Mouse (Mus musculus) limb, embryonic 13.5 days (tissue): ENCODE results near the gene Dbp. TPM values are rescaled to one million over a fixed set of nuclear protein-coding genes. Genes with fewer than 3 reads are reported as not detected.

ENCODE experiments used
- ATAC-seq: fragments of 200-750 bp; cut with Nextera tagmentation; 2 replicates; pipeline ENCODE4 v1.8.0; 2017; ENCODE audit warnings: low read depth, moderate number of reproducible peaks, moderate TSS enrichment; ENCODE audit not compliant: low FRiP score
- H3K27ac ChIP-seq: fragments of 300-500 bp; sonication (generic); 2 replicates; pipeline ENCODE4 v1.5.1; 2015; ENCODE audit warnings: inconsistent platforms, mild to moderate bottlenecking, moderate library complexity
- H3K27me3 ChIP-seq: fragments of 300-500 bp; sonication (generic); 2 replicates; pipeline ENCODE4 v1.6.1; 2015; ENCODE audit warnings: mild to moderate bottlenecking, inconsistent platforms
- H3K36me3 ChIP-seq: fragments of 300-500 bp; sonication (generic); 2 replicates; pipeline ENCODE4 v1.6.1; 2015; ENCODE audit warnings: inconsistent platforms, mild to moderate bottlenecking, moderate library complexity
- H3K4me1 ChIP-seq: fragments of 300-500 bp; sonication (generic); 2 replicates; pipeline ENCODE4 v1.6.1; 2015; ENCODE audit warnings: inconsistent platforms
- H3K4me2 ChIP-seq: fragments of 300-500 bp; sonication (generic); replicated peaks from 2 replicates; pipeline ENCODE4 v1.6.1; 2015; ENCODE audit warnings: inconsistent platforms, mild to moderate bottlenecking, moderate library complexity
- H3K4me3 ChIP-seq: fragments of 300-500 bp; sonication (generic); 2 replicates; pipeline ENCODE4 v1.5.1; 2015; ENCODE audit warnings: moderate library complexity, mild to moderate bottlenecking, inconsistent platforms
- H3K9ac ChIP-seq: fragments of 300-500 bp; sonication (generic); 2 replicates; pipeline ENCODE4 v1.6.1; 2015; ENCODE audit warnings: mild to moderate bottlenecking, inconsistent platforms
- H3K9me3 ChIP-seq: fragments of 300-500 bp; sonication (generic); 2 replicates; pipeline ENCODE4 v1.6.1; 2016; ENCODE audit warnings: inconsistent platforms
- WGBS: fragments of 180-500 bp; shearing (Covaris S2); methylation state at CpG from one replicate; pipeline ENCODE4 v1.1.7; 2015; 5-methylcytosine and 5-hydroxymethylcytosine counted together
- polyA plus RNA-seq: library from polyadenylated mRNA; unstranded; fragments of >200 nt; fragmentation: Nextera tagmentation; extraction: Ambion mirVana; gene quantifications from 2 replicates; pipeline ENCODE4 v1.2.1, GENCODE M21; 2015

The Dbp gene
- polyA plus RNA-seq, 1 experiment from 2014 or later, result 4.5 TPM

DNA sequence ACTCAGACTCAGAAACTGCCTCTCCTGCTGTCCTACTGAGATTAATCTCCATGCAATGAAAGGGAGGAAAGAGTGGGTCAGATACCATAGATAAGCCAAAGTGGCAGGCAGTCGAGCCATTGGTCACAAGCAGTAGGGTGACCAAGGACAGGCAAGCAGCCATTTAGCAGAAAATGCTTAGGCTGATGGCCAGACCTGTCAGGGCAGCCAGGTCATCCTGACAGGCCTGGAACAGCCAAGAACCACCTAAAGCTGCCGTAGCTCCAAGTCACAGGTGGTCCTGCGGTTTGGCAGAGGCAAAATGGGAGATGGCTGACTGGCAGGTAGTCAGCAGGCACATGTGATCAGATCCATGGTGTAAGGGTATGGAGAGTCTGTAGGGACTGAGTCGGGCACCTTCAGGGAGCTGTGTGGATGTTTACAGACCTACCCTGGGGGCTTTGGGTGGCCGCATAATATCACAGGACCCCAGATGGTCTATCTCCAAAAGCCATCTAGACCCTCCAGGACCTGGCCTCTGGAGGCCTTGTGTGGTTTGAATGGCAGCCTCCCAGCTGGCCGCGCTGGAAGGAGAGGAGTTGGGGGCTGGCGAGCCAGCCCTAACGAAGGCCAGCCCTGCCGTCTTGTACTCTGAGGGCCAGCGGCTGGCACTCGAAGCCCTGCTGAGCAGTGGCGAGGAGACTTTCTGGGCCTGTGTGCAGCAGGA lies 16.9 kb downstream of the Dbp start:
- ATAC-seq, result no peak
- no peak overlapping the region for H3K9ac ChIP-seq
- H3K4me2 ChIP-seq, result no peak overlapping the region
- peaks cover 78% of the 10 kb centered on the region for H3K36me3 ChIP-seq
- no peak overlapping the region; the same call in 1 of the 2 replicates for H3K27ac ChIP-seq
- peaks cover 28% of the 10 kb centered on the region for H3K4me1 ChIP-seq
- WGBS, result 56% methylated on average over 13 of the region's 13 CpGs
- H3K27me3 ChIP-seq, result no peaks in the 10 kb centered on the region
- H3K9me3 ChIP-seq, result no peaks in the 10 kb centered on the region
- no peak overlapping the region for H3K4me3 ChIP-seq

DNA sequence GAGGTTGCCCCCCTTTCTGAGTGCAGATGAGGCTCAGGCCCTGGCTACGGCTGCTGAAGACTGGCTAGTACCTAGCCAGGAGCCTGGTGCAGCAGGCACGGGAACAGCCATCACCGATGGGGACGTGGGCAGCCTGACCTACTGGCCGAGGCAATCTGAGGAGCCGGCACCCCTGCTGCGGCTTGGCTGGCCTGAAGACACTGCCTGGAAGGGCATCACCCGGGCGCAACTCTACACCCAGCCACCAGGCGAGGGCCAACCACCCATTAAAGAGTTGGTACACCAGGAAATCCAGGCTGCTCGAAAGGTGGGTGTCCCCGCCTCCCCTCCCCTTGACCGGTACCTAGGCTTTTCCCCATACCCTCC lies 17.4 kb downstream of the Dbp start:
- Histone ChIP-seq H3K36me3 (peaks cover 83% of the 10 kb centered on the region), H3K27ac (no peak overlapping the region; the same call in 1 of the 2 replicates), H3K4me3 (no peak overlapping the region), H3K9me3 (no peaks in the 10 kb centered on the region), H3K9ac (no peak overlapping the region), H3K4me1 (peaks cover 23% of the 10 kb centered on the region), H3K27me3 (no peaks in the 10 kb centered on the region), H3K4me2 (no peak overlapping the region)
- WGBS, result 75% methylated on average over 13 of the region's 13 CpGs
- ATAC-seq, result no peak

DNA sequence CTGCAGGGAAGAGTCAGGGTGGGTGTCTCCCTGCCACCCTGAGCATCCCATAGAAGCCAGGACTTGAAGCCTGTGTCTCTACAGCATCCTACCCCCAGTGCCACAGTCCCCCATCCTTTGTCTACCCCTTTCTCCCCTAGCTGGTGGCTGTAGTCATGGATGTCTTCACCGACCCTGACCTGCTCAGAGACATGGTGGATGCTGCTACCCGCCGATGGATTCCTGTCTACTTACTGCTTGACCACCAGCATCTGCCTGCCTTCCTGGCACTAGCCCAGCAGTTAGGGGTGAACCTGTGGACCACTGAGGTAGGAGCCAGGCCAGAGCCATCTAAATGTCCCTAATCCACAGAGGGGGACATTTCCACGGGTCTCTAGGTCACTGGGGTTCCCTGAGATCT lies 18.4 kb downstream of the Dbp start:
- H3K9ac ChIP-seq, result no peak overlapping the region
- peaks cover 23% of the 10 kb centered on the region for H3K4me1 ChIP-seq
- no peaks in the 10 kb centered on the region for H3K27me3 ChIP-seq
- no peak for ATAC-seq
- no peaks in the 10 kb centered on the region for H3K9me3 ChIP-seq
- WGBS, result 90% methylated on average over 4 of the region's 4 CpGs
- H3K4me2 ChIP-seq, result no peak overlapping the region
- H3K36me3 ChIP-seq, result peaks cover 90% of the 10 kb centered on the region
- no peak overlapping the region for H3K4me3 ChIP-seq
- no peak overlapping the region for H3K27ac ChIP-seq

DNA sequence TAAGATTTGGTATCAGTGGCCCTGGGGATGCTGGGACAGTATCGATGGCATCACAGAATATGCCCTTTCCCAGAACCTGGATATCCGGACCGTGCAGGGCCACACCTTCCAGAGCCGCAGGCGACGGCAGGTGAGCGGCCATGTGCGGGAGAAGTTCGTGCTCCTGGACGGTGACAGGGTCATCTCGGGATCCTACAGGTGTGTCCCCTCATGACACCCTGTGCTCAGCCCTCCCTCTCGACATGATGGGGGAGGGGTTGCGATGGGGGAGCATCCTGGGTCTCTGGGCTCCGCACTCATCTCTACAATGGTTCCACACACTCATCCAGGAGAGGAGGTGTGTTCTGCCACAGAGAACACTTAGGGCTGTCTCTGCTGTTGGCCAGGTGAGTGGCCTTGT lies 18.9 kb downstream of the Dbp start:
- WGBS, result 94% methylated on average over 14 of the region's 14 CpGs
- no peak overlapping the region for H3K27ac ChIP-seq
- H3K4me2 ChIP-seq, result no peak overlapping the region
- H3K36me3 ChIP-seq, result peaks cover 93% of the 10 kb centered on the region
- no peaks in the 10 kb centered on the region for H3K27me3 ChIP-seq
- ATAC-seq, result no peak
- H3K9ac ChIP-seq, result no peak overlapping the region
- no peaks in the 10 kb centered on the region for H3K9me3 ChIP-seq
- H3K4me3 ChIP-seq, result no peak overlapping the region
- H3K4me1 ChIP-seq, result peaks cover 22% of the 10 kb centered on the region

DNA sequence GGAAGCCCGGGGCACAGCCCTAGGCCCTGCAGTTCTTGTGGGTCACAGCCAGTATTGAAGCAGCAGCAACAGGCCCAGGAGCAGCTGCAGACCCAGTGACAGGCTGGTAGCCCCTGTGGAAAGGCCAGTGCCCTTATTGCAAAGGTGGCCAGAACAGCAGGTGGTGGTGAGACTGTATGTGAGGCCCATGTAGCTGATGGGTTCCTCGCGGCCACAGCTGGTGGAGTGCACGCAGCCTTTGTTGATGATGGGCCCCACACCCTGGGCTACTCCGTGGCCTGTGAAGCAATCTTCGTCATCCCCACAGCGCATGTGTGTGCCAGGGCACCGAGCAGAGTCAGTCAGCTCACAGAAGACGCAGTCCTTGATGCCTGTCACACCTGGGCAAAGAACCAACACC lies 20.3 kb downstream of the Dbp start:
- Histone ChIP-seq H3K9me3 (no peaks in the 10 kb centered on the region), H3K27me3 (no peaks in the 10 kb centered on the region), H3K36me3 (peaks cover 89% of the 10 kb centered on the region), H3K4me2 (no peak overlapping the region), H3K9ac (no peak overlapping the region; the same call in 1 of the 2 replicates), H3K4me3 (no peak overlapping the region), H3K27ac (no peak overlapping the region), H3K4me1 (peaks cover 8% of the 10 kb centered on the region; the same call in 1 of the 2 replicates)
- WGBS, result 91% methylated on average over 9 of the region's 9 CpGs
- ATAC-seq, result no peak

DNA sequence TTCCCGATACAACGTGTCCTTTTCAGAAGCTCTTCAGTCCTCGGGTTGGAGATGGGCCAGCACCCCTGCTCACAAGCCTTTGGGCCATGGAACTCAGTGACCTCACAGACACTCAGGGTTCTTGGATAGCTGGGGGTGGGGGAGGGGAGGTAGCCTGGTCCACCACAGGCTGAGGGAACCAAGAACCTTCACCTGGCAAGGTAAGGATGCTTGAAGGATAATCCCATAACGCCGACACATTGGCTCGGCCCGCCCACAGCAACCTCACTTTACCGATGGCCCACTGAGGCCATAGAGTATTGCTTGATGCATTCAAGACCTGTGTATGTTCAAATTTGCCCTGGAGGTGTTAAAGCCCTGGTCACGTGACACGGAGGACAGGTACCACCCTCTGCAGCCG lies 20.8 kb downstream of the Dbp start, which contains the start of gene Spaca4:
Gene Spaca4, minus strand, starts transcription at position 101 of the 400 bp plus-strand sequence.
- Histone ChIP-seq H3K4me2 (no peak within 1 kb of the TSS), H3K27me3 (no peaks in the 10 kb centered on the region), H3K9ac (no peak within 1 kb of the TSS; the same call in 1 of the 2 replicates), H3K27ac (no peak within 1 kb of the TSS), H3K36me3 (peaks cover 83% of the 10 kb centered on the region), H3K4me1 (peaks cover 9% of the 10 kb centered on the region), H3K9me3 (no peaks in the 10 kb centered on the region), H3K4me3 (no peak within 1 kb of the TSS)
- no peak for ATAC-seq
- 91% methylated on average over 11 of the region's 11 CpGs for WGBS

DNA sequence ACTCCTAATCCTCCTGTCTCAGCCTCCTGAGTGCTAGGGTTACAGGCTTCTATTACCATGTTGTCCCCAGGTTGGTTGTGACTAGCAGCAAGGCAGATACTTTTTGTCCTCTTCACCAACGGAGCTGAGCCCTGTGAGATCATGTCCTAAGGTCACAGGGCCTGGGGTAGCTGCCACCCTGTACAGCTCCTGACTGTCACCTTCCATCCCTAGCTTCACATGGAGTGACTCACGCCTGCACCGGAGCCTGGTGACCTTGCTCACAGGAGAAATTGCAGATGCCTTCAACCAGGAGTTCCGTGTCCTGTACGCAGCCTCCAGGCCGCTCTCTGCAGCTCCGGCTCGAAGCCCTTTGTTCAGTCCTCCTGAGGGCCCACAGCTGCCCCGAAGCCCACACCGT lies 21.5 kb downstream of the Dbp start:
- Histone ChIP-seq H3K36me3 (peaks cover 76% of the 10 kb centered on the region), H3K27me3 (no peaks in the 10 kb centered on the region), H3K4me2 (no peak overlapping the region), H3K27ac (no peak overlapping the region), H3K9me3 (no peaks in the 10 kb centered on the region), H3K4me1 (peaks cover 11% of the 10 kb centered on the region), H3K4me3 (no peak overlapping the region), H3K9ac (no peak overlapping the region)
- ATAC-seq, result no peak
- 89% methylated on average over 10 of the region's 10 CpGs for WGBS

DNA sequence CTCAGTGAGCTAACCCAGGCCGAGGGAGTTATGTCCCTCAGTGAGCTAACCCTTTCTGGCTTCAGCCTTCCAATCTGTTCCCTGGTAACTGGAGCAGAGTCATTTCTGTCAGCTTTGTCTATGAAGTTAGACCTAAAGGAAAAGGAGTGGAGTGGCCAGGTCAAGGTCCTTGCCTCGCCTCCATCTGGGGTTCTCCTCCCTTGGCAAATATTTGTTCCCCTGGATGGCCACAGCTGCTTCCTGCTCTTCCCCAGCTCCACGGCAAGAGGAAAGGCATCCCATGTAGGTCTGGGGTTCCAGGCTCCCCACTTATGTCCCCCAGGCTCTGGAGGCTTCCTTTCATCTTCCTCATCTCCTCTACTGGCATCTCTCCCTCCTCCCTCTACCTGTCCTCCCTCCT lies 22.7 kb downstream of the Dbp start:
- Histone ChIP-seq H3K27ac (no peak overlapping the region), H3K4me3 (no peak overlapping the region), H3K4me2 (no peak overlapping the region), H3K27me3 (no peaks in the 10 kb centered on the region), H3K9ac (no peak overlapping the region), H3K36me3 (peaks cover 64% of the 10 kb centered on the region), H3K9me3 (no peaks in the 10 kb centered on the region), H3K4me1 (peaks cover 11% of the 10 kb centered on the region)
- 83% methylated on average over 3 of the region's 3 CpGs for WGBS
- no peak for ATAC-seq

DNA sequence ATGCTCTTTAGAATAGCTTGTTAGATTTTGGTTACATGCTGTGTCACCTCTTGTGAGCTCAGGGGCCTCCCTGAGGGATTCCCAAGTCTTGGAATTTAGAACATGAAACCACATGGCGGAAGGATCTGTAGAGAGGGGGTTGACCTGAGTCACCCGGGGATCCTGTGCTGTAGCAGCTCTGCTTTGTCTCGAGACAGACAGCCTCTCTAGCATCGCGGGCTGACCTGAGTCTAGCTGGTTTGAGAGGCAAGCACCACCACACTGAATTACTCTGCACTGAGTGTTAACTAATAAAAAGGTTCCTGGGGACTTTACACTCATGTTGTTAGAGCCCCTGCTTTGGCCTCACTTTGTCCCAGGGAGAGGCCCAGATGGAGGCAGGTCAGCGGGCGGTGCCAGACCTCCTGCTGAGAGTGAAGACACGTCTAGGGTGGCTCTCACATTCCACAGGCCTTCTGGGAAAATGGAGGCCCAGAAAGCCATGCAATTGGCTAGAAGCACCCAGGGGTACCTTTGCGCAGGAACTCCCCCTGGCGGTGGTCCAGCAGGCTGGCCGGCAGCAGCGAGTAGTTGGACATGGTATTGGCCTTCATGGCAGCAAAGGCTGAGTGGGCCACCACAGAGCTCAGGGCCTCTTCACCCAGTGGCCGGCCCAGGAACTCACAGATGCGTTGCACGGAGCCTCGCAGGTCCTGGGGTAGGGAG lies 26.0 kb downstream of the Dbp start:
- Histone ChIP-seq H3K9me3 (no peaks in the 10 kb centered on the region), H3K27me3 (no peaks in the 10 kb centered on the region), H3K9ac (no peak overlapping the region), H3K4me1 (peaks cover 11% of the 10 kb centered on the region), H3K4me2 (no peak overlapping the region), H3K4me3 (no peak overlapping the region), H3K36me3 (peaks cover 31% of the 10 kb centered on the region), H3K27ac (peak overlapping the region; percentile 33; the same call in 1 of the 2 replicates)
- ATAC-seq, result peak; percentile 54; the same call in 1 of the 2 replicates
- 14% methylated on average over 16 of the region's 16 CpGs for WGBS

DNA sequence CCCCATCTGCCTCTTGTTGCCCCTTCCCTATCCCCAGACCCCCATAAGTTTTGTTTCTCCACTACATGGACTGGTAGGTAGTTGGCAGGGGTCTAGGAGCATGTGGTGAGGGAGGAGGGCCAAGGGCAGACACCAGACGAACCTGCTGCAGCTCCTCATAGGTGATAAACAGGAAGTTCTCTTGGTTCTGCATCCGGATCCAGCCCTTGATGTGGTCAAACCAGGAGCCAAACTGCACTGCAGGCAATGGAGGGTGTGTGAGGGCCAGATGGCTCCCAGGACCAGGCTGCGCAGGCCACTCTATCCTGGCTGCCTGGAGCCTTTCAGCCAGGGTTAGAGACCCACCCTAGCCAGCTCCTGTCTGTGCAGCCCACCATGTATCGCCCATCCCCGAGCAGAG lies 28.6 kb downstream of the Dbp start:
- peaks cover 11% of the 10 kb centered on the region for H3K4me1 ChIP-seq
- no peak for ATAC-seq
- no peaks in the 10 kb centered on the region for H3K9me3 ChIP-seq
- 75% methylated on average over 5 of the region's 5 CpGs for WGBS
- H3K9ac ChIP-seq, result no peak overlapping the region
- H3K27ac ChIP-seq, result no peak overlapping the region
- H3K36me3 ChIP-seq, result peaks cover 9% of the 10 kb centered on the region
- no peaks in the 10 kb centered on the region for H3K27me3 ChIP-seq
- no peak overlapping the region for H3K4me3 ChIP-seq
- no peak overlapping the region for H3K4me2 ChIP-seq

DNA sequence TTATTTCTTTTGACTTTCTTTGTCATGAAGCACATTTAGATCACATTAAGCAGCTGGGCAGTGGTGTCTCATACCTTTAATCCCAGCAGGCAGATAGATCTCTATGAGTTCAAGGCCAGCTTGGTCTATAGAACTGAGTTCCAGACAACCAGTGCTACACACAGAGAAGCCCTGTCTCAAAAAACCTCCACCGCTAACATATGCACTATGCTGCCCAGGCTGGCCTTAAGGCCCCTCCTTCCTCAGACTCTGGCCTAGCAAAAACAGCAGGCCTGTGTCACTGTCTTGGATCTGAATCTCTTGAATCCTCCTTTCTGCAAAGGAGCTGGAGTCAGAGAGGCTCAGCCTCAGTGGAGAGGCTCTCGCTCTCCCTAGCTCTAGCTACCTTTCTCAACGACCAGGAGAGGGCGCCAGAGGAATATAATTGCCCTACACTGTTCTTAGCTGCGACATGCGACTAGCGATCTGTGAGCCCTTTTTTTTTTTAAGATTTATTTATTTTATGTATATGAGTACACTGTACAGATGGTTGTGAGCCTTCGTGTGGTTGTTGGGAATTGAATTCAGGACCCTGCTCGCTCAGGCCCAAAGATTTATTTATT lies 34.4 kb downstream of the Dbp start:
- Histone ChIP-seq H3K4me2 (no peak overlapping the region), H3K9ac (no peak overlapping the region), H3K36me3 (no peaks in the 10 kb centered on the region), H3K4me1 (no peaks in the 10 kb centered on the region), H3K4me3 (no peak overlapping the region), H3K27me3 (no peaks in the 10 kb centered on the region), H3K27ac (no peak overlapping the region), H3K9me3 (no peaks in the 10 kb centered on the region)
- 7% methylated on average over 9 of the region's 9 CpGs for WGBS
- peak; percentile 83; the same call in 1 of the 2 replicates for ATAC-seq

DNA sequence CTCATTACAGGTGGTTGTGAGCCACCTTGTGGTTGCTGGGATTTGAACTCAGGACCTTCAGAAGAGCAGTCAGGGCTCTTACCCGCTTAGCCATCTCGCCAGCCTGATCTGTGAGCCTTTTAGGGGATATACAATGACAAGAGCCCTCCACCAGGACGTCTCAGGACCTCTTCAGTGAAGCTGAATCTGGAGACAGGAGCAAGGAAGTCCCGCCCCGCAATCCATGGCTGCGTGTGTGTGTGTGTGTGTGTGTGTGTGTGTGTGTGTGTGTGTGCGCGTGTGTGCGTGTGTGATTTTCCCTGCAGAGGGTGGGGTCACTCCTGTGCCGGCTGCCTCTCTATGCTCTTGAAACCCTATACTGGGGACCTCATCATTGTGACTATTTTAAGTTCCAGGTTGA lies 34.9 kb downstream of the Dbp start:
- no peak overlapping the region for H3K27ac ChIP-seq
- no peaks in the 10 kb centered on the region for H3K36me3 ChIP-seq
- no peaks in the 10 kb centered on the region for H3K9me3 ChIP-seq
- 67% methylated on average over 10 of the region's 10 CpGs for WGBS
- no peak overlapping the region for H3K4me2 ChIP-seq
- no peak for ATAC-seq
- no peak overlapping the region for H3K9ac ChIP-seq
- H3K4me1 ChIP-seq, result no peaks in the 10 kb centered on the region
- H3K27me3 ChIP-seq, result no peaks in the 10 kb centered on the region
- no peak overlapping the region for H3K4me3 ChIP-seq
